Mouse (Mus musculus) forebrain, embryonic 12.5 days (tissue): ENCODE measurements around the gene Cltb. TPM values are rescaled to one million over a fixed set of nuclear protein-coding genes. Genes with fewer than 3 reads are reported as not detected.

Source experiments
- ATAC-seq: fragments of 200-750 bp; cut with Nextera tagmentation; 2 replicates; pipeline ENCODE4 v1.8.0; 2017; ENCODE audit warnings: moderate TSS enrichment; ENCODE audit not compliant: low FRiP score
- H3K27ac ChIP-seq: fragments of 300-500 bp; sonication (generic); 2 replicates; pipeline ENCODE4 v1.5.1; 2016; ENCODE audit warnings: mild to moderate bottlenecking
- H3K27me3 ChIP-seq: fragments of 300-500 bp; sonication (generic); 2 replicates; pipeline ENCODE4 v1.6.1; 2016; ENCODE audit warnings: mild to moderate bottlenecking
- H3K36me3 ChIP-seq: fragments of 300-500 bp; sonication (generic); replicated peaks from 2 replicates; pipeline ENCODE4 v1.6.1; 2016; ENCODE audit warnings: mild to moderate bottlenecking
- H3K4me1 ChIP-seq: fragments of 300-500 bp; sonication (generic); 2 replicates; pipeline ENCODE4 v1.6.1; 2016
- H3K4me2 ChIP-seq: fragments of 300-500 bp; sonication (generic); 2 replicates; pipeline ENCODE4 v1.6.1; 2016; ENCODE audit warnings: mild to moderate bottlenecking, moderate library complexity
- H3K4me3 ChIP-seq: fragments of 300-500 bp; sonication (generic); replicated peaks from 2 replicates; pipeline ENCODE4 v1.5.1; 2016; ENCODE audit warnings: mild to moderate bottlenecking
- H3K9ac ChIP-seq: fragments of 300-500 bp; sonication (generic); 2 replicates; pipeline ENCODE4 v1.6.1; 2016; ENCODE audit warnings: mild to moderate bottlenecking
- H3K9me3 ChIP-seq: fragments of 300-500 bp; sonication (generic); 2 replicates; pipeline ENCODE4 v1.6.1; 2016
- WGBS: fragments of 180-500 bp; shearing (Covaris S2); methylation state at CpG from one replicate; pipeline ENCODE4 v1.1.7; 2016; 5-methylcytosine and 5-hydroxymethylcytosine counted together
- microRNA-seq: library from miRNA; unstranded; fragments of <30 nt; microRNA quantifications from one replicate; pipeline ENCODE4, GENCODE M21; 2017
- polyA plus RNA-seq: library from polyadenylated mRNA; unstranded; fragments of >200 nt; fragmentation: Nextera tagmentation; extraction: Ambion mirVana; gene quantifications from 2 replicates; pipeline ENCODE4 v1.2.1, GENCODE M21; 2016

Cltb gene
- polyA plus RNA-seq, 1 experiment from 2014 or later = 32.7 TPM

- Histone ChIP-seq H3K4me2 (no peak overlapping the region), H3K36me3 (peaks cover 95% of the 10 kb centered on the region), H3K4me1 (no peaks in the 10 kb centered on the region), H3K27ac (no peak overlapping the region), H3K9ac (no peak overlapping the region), H3K9me3 (no peaks in the 10 kb centered on the region), H3K27me3 (no peaks in the 10 kb centered on the region), H3K4me3 (no peak overlapping the region)
- 93% methylated on average over 9 of the region's 9 CpGs for WGBS
- ATAC-seq = no peak
These were observed 55.0 kb downstream of the Cltb start for GRCm38 (mm10) chr13:54556176-54556575.

- Histone ChIP-seq H3K27me3 (no peaks in the 10 kb centered on the region), H3K4me2 (no peak overlapping the region), H3K9ac (no peak overlapping the region), H3K9me3 (no peaks in the 10 kb centered on the region), H3K27ac (no peak overlapping the region), H3K36me3 (peaks cover 57% of the 10 kb centered on the region), H3K4me3 (no peak overlapping the region), H3K4me1 (no peaks in the 10 kb centered on the region)
- ATAC-seq = no peak
- WGBS = 84% methylated on average over 7 of the region's 7 CpGs
These were observed 63.1 kb downstream of the Cltb start for GRCm38 (mm10) chr13:54548036-54548435.

Small RNAs within 50 kb of the gene (microRNA-seq; reads per million reads assigned to microRNA genes)
- gene Gm24195 = not detected

Other genes starting within 250 kb of the Cltb start
- gene Cplx2, start 240.0 kb downstream of the Cltb start, polyA plus RNA-seq = 14.9 and 15.5 TPM in 2 replicates
- gene Thoc3, start 142.5 kb downstream of the Cltb start, polyA plus RNA-seq = 125 and 134 TPM in 2 replicates
- 20.3 and 20.8 TPM in 2 replicates for gene Simc1, start 107.6 kb downstream of the Cltb start, polyA plus RNA-seq
- 243 and 259 TPM in 2 replicates for gene 4833439L19Rik, start 45.9 kb downstream of the Cltb start, polyA plus RNA-seq
- gene Arl10, start 36.3 kb downstream of the Cltb start, polyA plus RNA-seq = 44.4 and 50.3 TPM in 2 replicates
- gene Nop16, start 21.3 kb downstream of the Cltb start, polyA plus RNA-seq = 60.4 and 62.0 TPM in 2 replicates
- gene Higd2a, start 21.1 kb downstream of the Cltb start, polyA plus RNA-seq = 166 and 167 TPM in 2 replicates
- 74.1 and 76.7 TPM in 2 replicates for gene Faf2, start 10.4 kb upstream of the Cltb start, polyA plus RNA-seq
- gene Rnf44, start 82.6 kb upstream of the Cltb start, polyA plus RNA-seq = 102 and 113 TPM in 2 replicates
- 0.05 TPM in 1 of 2 replicates, not detected in the other for gene Cdhr2, start 90.1 kb upstream of the Cltb start, polyA plus RNA-seq
- 4.3 and 11.3 TPM in 2 replicates for gene Gprin1, start 138.5 kb upstream of the Cltb start, polyA plus RNA-seq
- 2.7 and 3.6 TPM in 2 replicates for gene Sncb, start 155.3 kb upstream of the Cltb start, polyA plus RNA-seq
- not detected in 2 replicates for gene Eif4e1b, start 172.7 kb upstream of the Cltb start, polyA plus RNA-seq
- 12.8 and 14.2 TPM in 2 replicates for gene Tspan17, start 178.0 kb upstream of the Cltb start, polyA plus RNA-seq